Mouse (Mus musculus): ENCODE data around the gene Atp13a3. TPM values are rescaled to one million over a fixed set of nuclear protein-coding genes. Genes with fewer than 3 reads are reported as not detected.
"Not testable (repeated sequence)": the region's sequence is repeated elsewhere in the genome, so short reads cannot be mapped to it uniquely, and the experiment has no call there.

Atp13a3 gene
- 17.4 and 19.9 TPM in 2 replicates for polyA plus RNA-seq (2014; fragmentation: Nextera tagmentation; extraction: Ambion mirVana)

- DNase-seq = no peak
- no peaks in the 10 kb centered on the region for H3K4me1 ChIP-seq (ENCODE audit: insufficient read depth)
- no peaks in the 10 kb centered on the region for H3K27me3 ChIP-seq (ENCODE audit: insufficient read depth, low read length)
- ATAC-seq (ENCODE audit: insufficient read depth) = no peak
- no peak within 1 kb of the TSS for H3K27ac ChIP-seq (ENCODE audit: low read depth)
- WGBS = 62% methylated on average over 11 of the region's 11 CpGs
- no peak within 1 kb of the TSS for H3K4me2 ChIP-seq
- H3K9me3 ChIP-seq (ENCODE audit: low read depth, low read length) = no peaks in the 10 kb centered on the region
- no peak within 1 kb of the TSS for H3K9ac ChIP-seq
- H3K4me3 ChIP-seq (ENCODE audit: low read depth, low read length) = no peak within 1 kb of the TSS
- TF ChIP-seq CTCF (IDR thresholded peaks at IDR 0.05; ENCODE audit: low read depth) = no peak
- H3K36me3 ChIP-seq (ENCODE audit: insufficient read depth) = no peaks in the 10 kb centered on the region
Observed at GRCm38 (mm10) chr16:30405925-30406670, at the start of gene Atp13a3. Gene Atp13a3, minus strand, starts transcription at chr16:30405975.

- WGBS = 40% methylated on average over 5 of the region's 5 CpGs
- DNase-seq = no peak
- Histone ChIP-seq H3K9ac (no peak overlapping the region), H3K27me3 (ENCODE audit: insufficient read depth, low read length) (no peaks in the 10 kb centered on the region), H3K4me1 (ENCODE audit: insufficient read depth) (no peaks in the 10 kb centered on the region), H3K4me3 (ENCODE audit: low read depth, low read length) (no peak overlapping the region), H3K4me2 (no peak overlapping the region), H3K9me3 (ENCODE audit: low read depth, low read length) (no peaks in the 10 kb centered on the region), H3K27ac (ENCODE audit: low read depth) (no peak overlapping the region), H3K36me3 (ENCODE audit: insufficient read depth) (no peaks in the 10 kb centered on the region)
- no peak for TF ChIP-seq CTCF (IDR thresholded peaks at IDR 0.05; ENCODE audit: low read depth)
- no peak for ATAC-seq (ENCODE audit: insufficient read depth)
Observed at GRCm38 (mm10) chr16:30453213-30453975, 47.6 kb upstream of the Atp13a3 start.

GRCm38 (mm10) chr16:30451174-30451573, 45.4 kb upstream of the Atp13a3 start:
- not testable (repeated sequence) for H3K9me3 ChIP-seq (ENCODE audit: low read depth, low read length); DNase-seq; H3K27me3 ChIP-seq (ENCODE audit: insufficient read depth, low read length); ATAC-seq (ENCODE audit: insufficient read depth); H3K27ac ChIP-seq (ENCODE audit: low read depth); H3K4me3 ChIP-seq (ENCODE audit: low read depth, low read length); H3K9ac ChIP-seq; H3K4me2 ChIP-seq; H3K4me1 ChIP-seq (ENCODE audit: insufficient read depth); H3K36me3 ChIP-seq (ENCODE audit: insufficient read depth)
- 76% methylated on average over 2 of the region's 2 CpGs for WGBS

- no peak for ATAC-seq (ENCODE audit: insufficient read depth)
- H3K9me3 ChIP-seq (ENCODE audit: low read depth, low read length) = no peaks in the 10 kb centered on the region
- TF ChIP-seq CTCF (IDR thresholded peaks at IDR 0.05; ENCODE audit: low read depth) = no peak
- H3K4me2 ChIP-seq = no peak overlapping the region
- DNase-seq = no peak
- H3K9ac ChIP-seq = no peak overlapping the region
- 75% methylated on average over 1 of the region's 1 CpGs for WGBS
- H3K4me3 ChIP-seq (ENCODE audit: low read depth, low read length) = no peak overlapping the region
- H3K27me3 ChIP-seq (ENCODE audit: insufficient read depth, low read length) = no peaks in the 10 kb centered on the region
- H3K36me3 ChIP-seq (ENCODE audit: insufficient read depth) = no peaks in the 10 kb centered on the region
- no peaks in the 10 kb centered on the region for H3K4me1 ChIP-seq (ENCODE audit: insufficient read depth)
- H3K27ac ChIP-seq (ENCODE audit: low read depth) = no peak overlapping the region
Observed at GRCm38 (mm10) chr16:30449017-30449416, 43.2 kb upstream of the Atp13a3 start.

GRCm38 (mm10) chr16:30448169-30448568, 42.4 kb upstream of the Atp13a3 start:
- no peak for TF ChIP-seq CTCF (IDR thresholded peaks at IDR 0.05; ENCODE audit: low read depth)
- Histone ChIP-seq H3K27me3 (ENCODE audit: insufficient read depth, low read length) (no peaks in the 10 kb centered on the region), H3K9me3 (ENCODE audit: low read depth, low read length) (no peaks in the 10 kb centered on the region), H3K4me3 (ENCODE audit: low read depth, low read length) (no peak overlapping the region), H3K4me2 (no peak overlapping the region), H3K4me1 (ENCODE audit: insufficient read depth) (no peaks in the 10 kb centered on the region), H3K27ac (ENCODE audit: low read depth) (no peak overlapping the region), H3K36me3 (ENCODE audit: insufficient read depth) (no peaks in the 10 kb centered on the region), H3K9ac (no peak overlapping the region)
- ATAC-seq (ENCODE audit: insufficient read depth) (no peak), DNase-seq (no peak)
- 70% methylated on average over 3 of the region's 3 CpGs for WGBS

GRCm38 (mm10) chr16:30447642-30448041, 41.9 kb upstream of the Atp13a3 start:
- no peak for TF ChIP-seq CTCF (IDR thresholded peaks at IDR 0.05; ENCODE audit: low read depth)
- Histone ChIP-seq H3K4me2 (no peak overlapping the region), H3K27me3 (ENCODE audit: insufficient read depth, low read length) (no peaks in the 10 kb centered on the region), H3K9me3 (ENCODE audit: low read depth, low read length) (no peaks in the 10 kb centered on the region), H3K36me3 (ENCODE audit: insufficient read depth) (no peaks in the 10 kb centered on the region), H3K4me1 (ENCODE audit: insufficient read depth) (no peaks in the 10 kb centered on the region), H3K9ac (no peak overlapping the region), H3K27ac (ENCODE audit: low read depth) (no peak overlapping the region), H3K4me3 (ENCODE audit: low read depth, low read length) (no peak overlapping the region)
- no peak for ATAC-seq (ENCODE audit: insufficient read depth)
- DNase-seq = no peak
- whole genome bisulfite sequencing = 61% methylated on average over 4 of the region's 4 CpGs

GRCm38 (mm10) chr16:30443411-30443810, 37.6 kb upstream of the Atp13a3 start:
- ATAC-seq (ENCODE audit: insufficient read depth) (no peak), DNase-seq (no peak)
- H3K27ac ChIP-seq (ENCODE audit: low read depth) = no peak overlapping the region
- no peaks in the 10 kb centered on the region for H3K36me3 ChIP-seq (ENCODE audit: insufficient read depth)
- H3K27me3 ChIP-seq (ENCODE audit: insufficient read depth, low read length) = no peaks in the 10 kb centered on the region
- WGBS = 41% methylated on average over 8 of the region's 8 CpGs
- H3K4me2 ChIP-seq = no peak overlapping the region
- H3K4me3 ChIP-seq (ENCODE audit: low read depth, low read length) = no peak overlapping the region
- no peaks in the 10 kb centered on the region for H3K4me1 ChIP-seq (ENCODE audit: insufficient read depth)
- no peak overlapping the region for H3K9ac ChIP-seq
- no peaks in the 10 kb centered on the region for H3K9me3 ChIP-seq (ENCODE audit: low read depth, low read length)
- TF ChIP-seq CTCF (IDR thresholded peaks at IDR 0.05; ENCODE audit: low read depth) = no peak
